Mouse (Mus musculus) midbrain, embryonic 11.5 days (tissue): ENCODE measurements at regions not wholly inside any gene's neighbourhood (a gene's known extent, or its start where the extent isn't known, plus 50 kb on each side); places are given as distances from the start of the nearest gene placed in this dataset.

Experiments used
- ATAC-seq: fragments of 200-750 bp; cut with Nextera tagmentation; 2 replicates; pipeline ENCODE4 v1.8.0; 2017; ENCODE audit warnings: moderate TSS enrichment, moderate library complexity; ENCODE audit not compliant: low FRiP score
- DNase-seq: peaks from one replicate; pipeline ENCODE4 v3.0.0; 2015; ENCODE audit warnings: low spot score; ENCODE audit errors: missing footprints
- H3K27ac ChIP-seq: fragments of 300-500 bp; sonication (generic); 2 replicates; pipeline ENCODE4 v1.5.1; 2014; ENCODE audit warnings: low read depth, low read length
- H3K27me3 ChIP-seq: fragments of 300-500 bp; sonication (generic); 2 replicates; pipeline ENCODE4 v1.6.1; 2014; ENCODE audit warnings: mild to moderate bottlenecking, low read length, moderate library complexity, mixed read lengths; ENCODE audit not compliant: control insufficient read depth, insufficient read depth
- H3K36me3 ChIP-seq: fragments of 300-500 bp; sonication (generic); 2 replicates; pipeline ENCODE4 v1.6.1; 2014; ENCODE audit warnings: mild to moderate bottlenecking, low read length, moderate library complexity, mixed read lengths; ENCODE audit not compliant: control insufficient read depth, insufficient read depth
- H3K4me1 ChIP-seq: fragments of 300-500 bp; sonication (generic); 2 replicates; pipeline ENCODE4 v1.6.1; 2014; ENCODE audit warnings: low read length; ENCODE audit not compliant: control insufficient read depth, insufficient read depth
- H3K4me2 ChIP-seq: fragments of 300-500 bp; sonication (generic); 2 replicates; pipeline ENCODE4 v1.6.1; 2014; ENCODE audit warnings: mild to moderate bottlenecking, moderate library complexity
- H3K4me3 ChIP-seq: fragments of 300-500 bp; sonication (generic); 2 replicates; pipeline ENCODE4 v1.5.1; 2014; ENCODE audit warnings: low read depth, low read length
- H3K9ac ChIP-seq: fragments of 300-500 bp; sonication (generic); 2 replicates; pipeline ENCODE4 v1.6.1; 2014; ENCODE audit warnings: low read length
- H3K9me3 ChIP-seq: fragments of 300-500 bp; sonication (generic); 2 replicates; pipeline ENCODE4 v1.6.1; 2016; ENCODE audit warnings: low read length; ENCODE audit not compliant: control insufficient read depth
- WGBS: fragments of 180-500 bp; shearing (Covaris S2); extraction: QIAGEN DNeasy Blood & Tissue Kit; methylation state at CpG from one replicate; pipeline ENCODE4 v1.1.7; 2014; 5-methylcytosine and 5-hydroxymethylcytosine counted together

- Histone ChIP-seq H3K4me2 (no peak overlapping the region), H3K9ac (no peak overlapping the region), H3K27ac (no peak overlapping the region), H3K36me3 (no peaks in the 10 kb centered on the region), H3K4me3 (no peak overlapping the region), H3K9me3 (no peaks in the 10 kb centered on the region), H3K27me3 (no peaks in the 10 kb centered on the region), H3K4me1 (no peaks in the 10 kb centered on the region)
- ATAC-seq (no peak), DNase-seq (no peak)
- WGBS = 63% methylated on average over 8 of the region's 8 CpGs
Observed at GRCm38 (mm10) chr17:80820888-80821287, 92.6 kb upstream of the Map4k3 start.

GRCm38 (mm10) chr17:80818477-80819028, 90.3 kb upstream of the Map4k3 start:
- WGBS = 80% methylated on average over 9 of the region's 9 CpGs
- Histone ChIP-seq H3K36me3 (no peaks in the 10 kb centered on the region), H3K9ac (no peak overlapping the region), H3K9me3 (no peaks in the 10 kb centered on the region), H3K4me1 (no peaks in the 10 kb centered on the region), H3K4me2 (no peak overlapping the region), H3K27ac (no peak overlapping the region), H3K4me3 (no peak overlapping the region), H3K27me3 (no peaks in the 10 kb centered on the region)
- no peak for DNase-seq
- no peak for ATAC-seq

GRCm38 (mm10) chr17:80815747-80816146, 87.5 kb upstream of the Map4k3 start:
- DNase-seq = no peak
- ATAC-seq = no peak
- Histone ChIP-seq H3K9me3 (no peaks in the 10 kb centered on the region), H3K9ac (no peak overlapping the region), H3K4me2 (no peak overlapping the region), H3K36me3 (no peaks in the 10 kb centered on the region), H3K27ac (no peak overlapping the region), H3K27me3 (no peaks in the 10 kb centered on the region), H3K4me3 (no peak overlapping the region), H3K4me1 (no peaks in the 10 kb centered on the region)
- WGBS = 72% methylated on average over 4 of the region's 4 CpGs

GRCm38 (mm10) chr17:80813194-80813593, 84.9 kb upstream of the Map4k3 start:
- ATAC-seq (no peak), DNase-seq (no peak)
- Histone ChIP-seq H3K36me3 (no peaks in the 10 kb centered on the region), H3K27me3 (no peaks in the 10 kb centered on the region), H3K9ac (no peak overlapping the region), H3K4me3 (no peak overlapping the region), H3K9me3 (no peaks in the 10 kb centered on the region), H3K4me2 (no peak overlapping the region), H3K27ac (no peak overlapping the region), H3K4me1 (no peaks in the 10 kb centered on the region)
- 94% methylated on average over 10 of the region's 10 CpGs for WGBS

- no peaks in the 10 kb centered on the region for H3K27me3 ChIP-seq
- peak; percentile 60 for DNase-seq
- H3K9ac ChIP-seq = no peak overlapping the region
- ATAC-seq = no peak
- H3K4me3 ChIP-seq = no peak overlapping the region
- H3K36me3 ChIP-seq = no peaks in the 10 kb centered on the region
- H3K4me2 ChIP-seq = no peak overlapping the region
- H3K9me3 ChIP-seq = no peaks in the 10 kb centered on the region
- no peak overlapping the region for H3K27ac ChIP-seq
- no peaks in the 10 kb centered on the region for H3K4me1 ChIP-seq
- 75% methylated on average over 5 of the region's 5 CpGs for WGBS
Observed at GRCm38 (mm10) chr17:80809275-80809674, 81.0 kb upstream of the Map4k3 start.

GRCm38 (mm10) chr17:80808069-80808468, 79.8 kb upstream of the Map4k3 start:
- H3K27ac ChIP-seq = no peak overlapping the region
- no peaks in the 10 kb centered on the region for H3K4me1 ChIP-seq
- H3K4me3 ChIP-seq = no peak overlapping the region
- WGBS = 82% methylated on average over 10 of the region's 10 CpGs
- no peak overlapping the region for H3K4me2 ChIP-seq
- no peaks in the 10 kb centered on the region for H3K27me3 ChIP-seq
- H3K9me3 ChIP-seq = no peaks in the 10 kb centered on the region
- peak; percentile 68 for DNase-seq
- ATAC-seq = no peak
- H3K9ac ChIP-seq = no peak overlapping the region
- no peaks in the 10 kb centered on the region for H3K36me3 ChIP-seq

- Histone ChIP-seq H3K4me3 (no peak overlapping the region), H3K27ac (no peak overlapping the region), H3K36me3 (no peaks in the 10 kb centered on the region), H3K9me3 (no peaks in the 10 kb centered on the region), H3K27me3 (no peaks in the 10 kb centered on the region), H3K4me2 (no peak overlapping the region), H3K4me1 (no peaks in the 10 kb centered on the region), H3K9ac (no peak overlapping the region)
- WGBS = 86% methylated on average over 8 of the region's 8 CpGs
- peak; percentile 64 for DNase-seq
- no peak for ATAC-seq
Observed at GRCm38 (mm10) chr17:80803361-80803915, 75.2 kb upstream of the Map4k3 start.

- Histone ChIP-seq H3K4me3 (no peak overlapping the region), H3K27ac (no peak overlapping the region), H3K9me3 (no peaks in the 10 kb centered on the region), H3K4me2 (no peak overlapping the region), H3K36me3 (no peaks in the 10 kb centered on the region), H3K27me3 (no peaks in the 10 kb centered on the region), H3K4me1 (no peaks in the 10 kb centered on the region), H3K9ac (no peak overlapping the region)
- DNase-seq = peak; percentile 75
- WGBS = 77% methylated on average over 10 of the region's 10 CpGs
- ATAC-seq = no peak
Observed at GRCm38 (mm10) chr17:80802622-80803021, 74.3 kb upstream of the Map4k3 start.

- Histone ChIP-seq H3K27me3 (no peaks in the 10 kb centered on the region), H3K4me3 (no peak overlapping the region), H3K27ac (no peak overlapping the region), H3K36me3 (no peaks in the 10 kb centered on the region), H3K9me3 (no peaks in the 10 kb centered on the region), H3K9ac (no peak overlapping the region), H3K4me1 (no peaks in the 10 kb centered on the region), H3K4me2 (no peak overlapping the region)
- WGBS = 71% methylated on average over 8 of the region's 8 CpGs
- peak; percentile 81 for DNase-seq
- no peak for ATAC-seq
Observed at GRCm38 (mm10) chr17:80801991-80802390, 73.7 kb upstream of the Map4k3 start.
